Mouse (Mus musculus): ENCODE measurements around the gene Myo1d. TPM values are rescaled to one million over a fixed set of nuclear protein-coding genes. Genes with fewer than 3 reads are reported as not detected.

The Myo1d gene
- 10 to 100 TPM; 74.0 to 87.7 TPM for total RNA-seq (2021)
- long read RNA-seq, experiment 1, partial matches to known transcripts, result 6 of 32 reads
- long read RNA-seq, experiment 1, other reads (novel, unspliced or antisense), result 25 of 32 reads
- long read RNA-seq, experiment 2, full-length matches to known transcripts, result 1 of 5 reads
- long read RNA-seq, experiment 2, partial matches to known transcripts, result 0 of 5 reads
- long read RNA-seq, experiment 2, other reads (novel, unspliced or antisense), result 4 of 5 reads

DNA sequence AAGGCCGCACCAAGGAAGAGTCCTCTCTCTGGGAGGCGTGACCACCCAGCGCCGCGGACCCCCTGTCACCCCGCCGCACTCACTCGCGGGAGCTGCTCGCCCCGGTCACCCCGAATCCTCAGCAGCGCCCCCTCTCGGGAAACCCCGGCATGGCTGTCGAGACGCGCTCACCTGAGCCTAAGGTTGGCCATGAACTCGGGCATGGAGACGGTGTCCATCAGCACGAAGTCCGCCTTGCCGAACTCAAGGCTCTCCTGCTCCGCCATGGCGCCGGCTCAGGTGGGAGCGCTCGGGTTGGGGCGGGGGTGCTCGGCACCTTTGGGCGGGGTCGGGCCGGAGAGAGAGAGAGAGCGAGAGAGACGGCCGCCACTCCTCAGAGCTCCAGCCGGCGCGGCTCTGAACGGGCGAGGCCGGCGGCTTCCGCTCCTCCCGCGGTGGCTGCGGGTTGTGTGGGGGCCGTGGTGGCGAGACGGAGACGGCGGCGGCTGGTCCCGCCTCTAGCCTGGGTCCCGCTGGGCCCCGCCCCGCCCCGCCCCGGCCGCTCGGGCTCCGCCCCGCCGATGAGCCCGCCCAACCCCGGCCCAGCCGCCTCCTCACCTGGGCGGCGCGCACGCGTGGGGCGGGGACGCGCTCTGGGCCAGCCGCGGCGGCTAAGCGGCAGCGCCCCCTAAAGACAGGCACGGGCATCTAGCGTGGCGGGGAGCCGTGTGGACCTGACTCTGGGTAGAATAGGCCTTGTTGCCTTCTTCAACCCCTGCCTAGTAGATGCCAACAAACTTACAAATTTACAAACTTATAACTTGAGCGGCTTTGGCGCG lies at the start of gene Myo1d:
TSS of gene Myo1d (minus strand) at position 499 of the 818 bp plus-strand sequence.
- peak; percentile 95 to 97 for DNase-seq

DNA sequence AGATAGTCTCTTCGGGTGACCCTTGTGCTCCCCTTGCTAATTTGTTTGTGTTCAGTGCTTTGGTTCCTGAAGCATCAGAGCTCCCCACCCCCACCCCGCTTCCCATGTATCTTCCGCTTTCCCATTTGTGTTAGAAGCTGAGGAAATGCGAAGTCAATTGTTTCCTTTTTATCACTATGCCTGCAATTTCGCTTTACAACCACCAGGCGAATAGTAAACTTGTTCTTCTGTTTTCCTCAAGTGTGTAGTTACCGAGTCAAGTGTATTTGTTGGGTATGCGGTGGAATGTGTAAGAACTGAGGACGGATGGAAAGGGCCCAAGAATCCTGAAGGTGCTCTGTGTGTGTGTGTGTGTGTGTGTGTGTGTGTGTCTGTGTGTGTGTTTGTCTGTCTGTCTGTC lies 42.0 kb upstream of the Myo1d start:
- no peak for DNase-seq

DNA sequence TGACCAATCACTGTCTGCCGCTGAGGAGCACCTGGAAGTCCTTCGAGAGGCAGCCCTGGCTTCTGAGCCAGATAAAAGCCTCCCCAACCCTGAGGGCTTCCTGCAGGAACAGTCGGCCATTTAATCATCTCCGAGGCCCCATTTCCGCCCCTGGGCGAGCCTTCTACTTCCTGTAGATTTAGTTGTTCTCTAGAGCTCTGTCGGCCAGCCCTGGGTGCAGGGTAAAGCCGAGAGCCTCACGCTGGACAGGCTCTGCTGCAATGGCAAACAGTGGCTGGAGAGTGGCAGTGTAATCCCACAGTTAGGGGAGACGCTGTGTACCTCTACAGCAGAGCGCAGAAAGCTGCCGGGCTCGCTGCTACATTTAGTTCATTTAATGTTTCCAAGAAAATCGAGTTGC lies 41.5 kb upstream of the Myo1d start:
- DNase-seq, result peak; percentile 21 to 45

DNA sequence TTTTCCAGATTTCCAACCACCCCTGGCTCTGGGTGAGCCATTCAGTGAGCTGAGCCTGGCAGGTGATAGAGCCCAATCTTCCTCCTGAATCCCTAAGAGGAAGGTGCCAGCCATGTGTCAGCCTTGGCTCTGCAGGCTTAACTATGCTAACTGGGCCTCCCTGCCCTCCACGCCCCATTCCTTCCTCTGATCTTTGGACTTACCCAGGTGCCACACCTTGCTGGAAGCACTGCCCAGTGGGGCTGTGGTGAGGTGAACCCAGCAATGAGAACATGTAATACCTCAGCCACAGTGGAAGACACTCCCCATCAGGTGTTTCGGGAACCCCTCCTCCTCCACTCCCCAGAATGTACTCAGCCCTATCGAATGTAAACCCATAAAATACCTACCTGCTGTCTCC lies 40.3 kb upstream of the Myo1d start:
- no peak for DNase-seq

DNA sequence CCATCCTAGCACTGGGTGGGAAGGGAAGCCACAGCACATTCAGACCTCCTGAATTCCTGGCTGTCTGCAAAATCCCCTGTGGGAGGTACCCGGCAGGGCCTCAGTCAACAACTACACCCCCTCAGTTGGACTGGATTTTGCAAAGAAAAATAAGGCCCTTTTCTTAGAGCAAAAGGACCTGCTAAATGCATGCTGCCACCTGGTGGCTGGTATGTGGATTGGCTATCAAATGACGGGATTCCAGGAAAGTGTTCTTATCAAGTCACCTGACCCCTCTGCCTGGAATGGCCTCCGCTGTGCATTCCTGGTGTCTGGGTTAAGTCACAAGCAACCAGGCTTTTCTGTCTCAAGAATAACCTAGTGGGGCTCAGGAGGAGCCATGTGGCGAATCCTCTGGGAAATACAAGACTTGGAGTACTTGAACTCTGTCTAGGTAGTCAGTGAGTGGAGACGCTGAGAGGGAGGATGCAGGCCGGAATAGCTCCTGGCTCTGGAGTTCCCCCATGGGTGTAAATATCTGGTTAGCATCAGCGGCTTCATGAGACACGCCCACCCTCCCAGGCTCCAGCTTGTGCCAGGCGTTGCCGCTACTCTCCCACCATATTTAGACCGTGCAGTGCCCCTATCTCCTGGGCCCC lies 38.4 kb upstream of the Myo1d start:
- peak; percentile 71 to 83 for DNase-seq

DNA sequence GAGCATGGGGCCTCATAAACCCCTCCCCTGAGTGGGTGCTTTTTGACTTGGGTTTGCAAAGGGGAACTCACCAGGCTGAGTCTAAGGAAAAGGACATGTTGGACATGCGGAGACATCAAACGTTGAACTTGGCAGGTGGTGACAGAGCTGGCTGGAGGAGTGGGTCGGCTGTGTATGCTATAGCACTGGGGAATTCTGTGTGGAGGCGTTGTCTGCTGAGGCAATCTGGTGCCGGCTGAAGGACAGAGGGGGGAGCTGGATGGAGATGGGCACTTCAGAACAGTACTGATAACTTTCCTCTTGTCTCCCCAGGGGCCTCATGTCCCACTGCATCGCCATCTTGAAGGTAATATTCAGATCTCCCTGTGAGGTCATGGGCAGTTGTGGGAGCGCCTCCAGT lies 35.5 kb upstream of the Myo1d start:
- no peak for DNase-seq

DNA sequence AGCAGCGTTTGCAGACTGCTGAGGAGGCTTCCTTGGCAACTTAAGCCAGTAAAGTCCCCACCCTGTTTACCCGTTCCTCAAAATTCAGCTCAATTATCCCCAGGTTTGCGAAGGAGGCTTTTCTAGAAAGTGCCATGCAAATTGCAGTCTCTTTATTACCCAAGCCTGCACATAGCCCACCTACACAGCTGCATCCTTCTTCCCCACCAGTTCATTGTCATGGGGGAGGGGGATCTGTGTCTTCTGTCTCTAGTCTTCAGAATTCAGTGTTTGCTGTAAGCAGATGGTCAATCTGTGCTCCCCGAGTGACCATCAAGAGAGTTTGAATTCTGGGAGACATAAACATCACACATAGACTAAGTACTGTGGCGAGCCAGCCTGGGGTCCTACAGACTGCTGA lies 31.3 kb upstream of the Myo1d start:
- DNase-seq, result no peak

DNA sequence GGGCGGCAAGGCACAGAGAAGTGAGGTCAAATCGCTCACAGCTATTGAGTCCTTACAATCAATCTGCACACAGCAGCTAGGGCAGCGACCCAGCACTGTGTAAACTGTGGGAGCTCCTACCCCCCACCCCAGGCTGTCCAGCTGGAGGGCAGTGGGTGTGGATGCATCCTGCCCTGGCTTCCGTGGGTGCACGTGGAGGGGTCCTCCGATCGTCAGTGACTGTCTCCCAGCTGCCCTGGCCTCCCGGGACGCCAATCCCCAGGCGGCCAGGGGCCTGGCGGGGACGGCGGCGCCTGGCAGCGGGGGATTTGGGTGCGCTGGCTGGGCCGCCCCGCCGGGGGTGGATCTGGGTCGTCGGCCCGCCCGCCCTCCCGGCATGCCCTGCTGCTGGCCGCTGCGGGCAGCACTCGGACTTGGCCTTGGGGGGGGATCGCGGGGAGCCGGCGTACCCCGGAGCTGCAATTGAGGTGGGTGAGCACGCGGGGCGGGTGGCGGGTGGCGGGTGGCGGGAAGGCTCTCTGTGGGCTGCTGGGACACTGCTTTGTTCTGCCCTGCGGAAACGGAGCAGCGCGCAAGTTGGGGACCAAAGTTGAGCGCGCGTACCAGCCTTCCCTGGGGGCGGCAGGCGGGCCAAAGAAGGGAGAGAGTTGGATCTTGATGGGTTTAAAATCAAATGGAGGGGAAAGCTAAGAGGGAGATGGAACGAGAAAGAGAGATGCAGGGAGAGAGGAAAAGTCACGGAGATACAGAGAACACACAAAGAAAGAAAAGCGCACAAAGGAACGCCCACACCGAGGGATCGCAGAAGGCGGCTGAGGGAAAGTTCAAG lies 30.4 kb upstream of the Myo1d start, which contains the start of gene Tmem98:
TSS of gene Tmem98 (plus strand) at position 183 of the 829 bp plus-strand sequence.
- DNase-seq, result peak; percentile 73 to 85

DNA sequence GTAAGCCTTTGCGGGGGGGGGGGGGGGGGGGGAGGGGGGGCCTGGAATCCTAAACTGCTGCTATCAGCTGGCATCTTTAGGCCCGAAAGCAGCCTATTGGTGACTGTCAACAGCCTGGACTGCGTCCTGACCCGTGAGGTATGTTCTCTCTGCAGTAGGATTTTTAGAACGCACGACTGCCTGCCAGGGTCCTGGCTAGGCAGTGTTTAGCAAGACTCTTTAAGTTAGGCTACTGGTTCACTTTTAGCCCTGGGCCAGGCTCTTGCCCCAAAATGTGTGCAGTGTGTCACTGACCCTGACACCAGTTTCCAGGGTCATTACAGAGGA lies 29.8 kb upstream of the Myo1d start:
- DNase-seq, result peak in 1 of 2 experiments; percentile 68

DNA sequence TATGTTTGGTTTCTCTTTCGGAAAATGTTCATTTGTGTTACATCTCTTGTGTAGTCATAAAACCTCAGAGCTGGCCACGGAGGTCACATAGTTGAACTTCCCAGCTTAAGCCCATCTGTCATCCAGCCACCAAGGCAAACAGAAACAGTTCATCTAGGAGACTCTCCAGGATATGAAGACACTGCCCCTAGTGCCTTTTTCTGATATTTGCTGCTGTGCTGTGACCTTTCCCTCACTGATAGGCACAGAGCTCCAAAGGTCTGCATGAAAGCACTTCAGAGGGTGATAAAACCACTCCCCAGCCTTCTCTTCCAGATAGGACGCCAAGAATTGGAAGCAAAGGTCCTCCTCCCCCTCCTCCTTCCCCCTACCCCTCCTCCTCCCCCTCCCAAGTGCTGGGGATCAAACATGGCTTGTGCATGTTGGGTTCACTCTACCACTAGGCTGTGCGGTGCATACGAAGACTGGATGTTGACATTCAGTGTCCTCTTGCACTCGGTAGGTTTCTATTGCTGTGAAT lies 28.8 kb upstream of the Myo1d start:
- DNase-seq, result peak; percentile 55 to 57

DNA sequence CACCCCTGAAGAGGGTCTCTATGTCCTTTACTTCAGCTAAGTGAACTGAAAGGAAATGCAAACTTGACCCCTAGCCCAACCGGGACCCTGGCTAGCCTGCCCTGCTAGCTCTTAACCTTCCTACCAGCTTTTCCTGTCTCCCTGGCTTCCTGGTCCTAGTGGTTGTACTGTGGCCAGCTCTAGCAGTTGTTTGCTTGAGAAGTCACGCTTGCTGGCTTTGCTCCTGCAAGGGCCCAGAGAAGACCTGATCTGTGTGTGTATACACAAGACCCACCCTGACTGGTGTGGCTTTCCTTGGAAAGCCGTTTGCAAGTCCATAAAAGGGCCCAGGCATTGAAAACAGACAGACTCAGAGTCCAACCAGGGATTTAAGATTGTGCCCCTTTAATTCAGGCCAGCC lies 22.9 kb upstream of the Myo1d start:
- no peak for DNase-seq

DNA sequence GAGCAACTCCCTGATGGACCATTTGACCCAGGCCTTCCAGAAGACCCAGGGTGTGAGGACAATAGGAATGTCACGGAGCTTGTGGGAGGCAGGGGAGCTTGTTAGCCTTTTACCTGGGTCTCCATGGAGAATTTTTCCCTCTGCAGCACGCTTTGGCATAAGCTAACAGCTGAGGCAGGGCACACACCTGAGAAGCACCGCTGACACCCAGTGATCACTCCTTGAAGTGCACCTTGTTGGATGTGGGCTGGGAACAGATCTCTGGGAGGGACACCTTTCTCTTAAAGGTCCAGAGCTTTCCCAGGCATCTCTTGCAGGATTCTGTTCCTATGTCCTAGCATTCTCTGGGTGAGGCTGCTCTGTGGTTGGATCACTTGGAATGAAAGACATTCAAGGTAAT lies 20.2 kb upstream of the Myo1d start:
- peak in 1 of 2 experiments; percentile 37 for DNase-seq

DNA sequence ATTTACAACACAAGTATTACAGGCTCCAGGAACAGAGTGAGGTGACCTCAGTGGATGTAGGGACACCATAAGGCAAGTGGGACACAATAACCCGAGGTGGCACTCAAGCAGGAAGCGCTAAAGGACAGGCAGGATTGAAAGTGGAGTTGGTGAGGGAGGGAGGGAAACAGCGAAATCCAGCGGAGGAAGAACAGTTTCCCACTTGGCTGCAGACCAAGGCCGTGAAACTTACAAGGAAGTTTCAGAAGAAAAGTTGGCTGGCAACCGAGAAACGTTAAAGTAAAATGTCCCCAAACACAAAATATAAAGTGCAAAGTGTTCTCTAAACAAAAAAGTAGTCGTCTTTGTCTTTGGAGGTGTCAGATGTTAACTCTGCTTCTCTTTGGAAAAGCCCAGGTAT lies 15.6 kb upstream of the Myo1d start:
- peak; percentile 50 to 58 for DNase-seq

DNA sequence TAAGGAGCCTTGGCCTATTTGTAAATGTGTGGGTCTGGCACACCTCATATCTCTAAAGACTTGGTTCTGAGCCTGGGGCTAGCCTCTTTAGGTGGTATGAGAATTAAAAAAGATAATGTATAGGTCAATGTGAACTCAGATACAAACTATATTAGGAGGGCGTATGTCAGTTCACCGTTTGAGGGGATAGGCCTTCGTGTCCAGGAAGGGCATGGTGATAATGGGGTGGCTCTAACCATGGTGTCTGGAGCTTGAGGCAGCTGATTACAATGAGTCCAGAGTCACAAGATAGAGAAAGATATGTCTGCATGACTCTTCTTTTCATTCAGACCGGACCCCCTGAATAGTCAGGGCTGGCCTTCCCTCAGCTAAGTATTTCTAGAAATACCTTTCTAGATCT lies 14.5 kb upstream of the Myo1d start:
- no peak for DNase-seq

DNA sequence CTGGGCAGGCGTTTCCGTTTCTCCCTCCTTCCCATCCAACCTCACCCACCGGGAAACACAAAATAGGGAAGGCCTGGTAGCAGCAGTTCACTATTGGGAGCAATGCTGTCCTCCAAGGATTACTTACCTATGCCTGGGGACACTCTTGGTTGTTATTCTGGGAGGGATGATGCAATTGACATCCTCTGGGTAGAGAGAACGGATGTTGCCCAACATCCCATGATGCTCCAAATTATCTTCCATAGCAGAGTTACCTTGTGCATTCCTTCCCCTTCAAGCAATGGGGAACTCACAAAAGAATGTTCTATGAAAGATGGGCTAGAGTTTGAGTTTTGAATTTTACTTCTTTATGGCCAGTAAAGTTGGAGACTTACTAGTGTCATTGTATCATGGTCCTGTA lies 13.6 kb upstream of the Myo1d start:
- no peak for DNase-seq

DNA sequence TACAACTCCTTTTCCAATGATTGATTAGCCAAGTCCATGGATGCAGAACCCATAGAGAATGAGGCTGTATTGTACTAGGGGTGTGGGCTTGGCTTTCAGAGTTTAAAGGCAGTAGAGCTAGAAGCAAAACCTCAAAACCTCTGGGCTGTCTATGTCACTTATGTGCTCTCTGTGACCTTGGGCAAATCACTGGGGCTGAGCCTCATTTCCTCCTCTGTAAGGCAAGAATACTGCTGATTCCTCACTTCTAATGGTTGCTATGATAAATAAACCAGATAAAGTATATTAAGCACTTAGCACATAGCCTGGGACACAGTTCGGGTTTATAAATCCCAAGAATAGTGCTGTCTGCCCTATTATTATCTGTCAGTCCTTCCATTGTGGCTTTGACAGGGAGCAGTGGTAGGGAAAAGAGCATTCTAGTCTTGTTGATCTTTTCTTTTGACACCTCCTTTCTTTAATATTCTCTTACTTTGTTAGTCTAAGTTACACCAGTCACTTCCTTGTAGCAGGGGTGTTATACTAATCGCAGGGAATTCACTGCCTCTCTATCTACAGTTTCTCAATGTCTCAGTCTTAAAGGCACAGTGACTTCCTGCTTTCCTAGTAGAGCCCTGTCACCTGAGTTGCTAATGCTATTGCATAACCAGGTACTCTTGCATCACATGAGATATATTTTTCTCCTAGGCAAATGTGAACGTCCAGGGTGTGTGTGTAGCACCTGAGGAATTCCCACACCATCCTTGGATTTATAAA lies 12.0 kb upstream of the Myo1d start:
- DNase-seq, result no peak

DNA sequence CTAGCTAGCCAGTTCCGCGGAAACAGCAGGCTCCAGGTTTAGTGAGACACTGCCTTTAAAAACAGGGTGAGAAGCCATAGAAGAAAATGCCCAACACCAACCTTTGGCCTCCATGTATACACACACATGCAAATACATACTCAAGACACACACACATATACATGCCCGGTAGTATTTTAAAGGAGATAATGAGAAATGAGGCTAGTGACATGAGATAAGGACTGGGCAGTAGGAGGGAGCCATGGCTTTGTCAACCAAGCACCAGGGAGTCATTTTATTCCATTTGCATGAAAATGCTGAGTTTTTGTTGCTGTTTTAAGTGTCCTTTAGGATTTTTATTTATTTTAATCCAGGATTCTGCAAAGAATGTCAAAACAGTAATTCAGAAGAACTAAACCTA lies 10.6 kb upstream of the Myo1d start:
- no peak for DNase-seq

DNA sequence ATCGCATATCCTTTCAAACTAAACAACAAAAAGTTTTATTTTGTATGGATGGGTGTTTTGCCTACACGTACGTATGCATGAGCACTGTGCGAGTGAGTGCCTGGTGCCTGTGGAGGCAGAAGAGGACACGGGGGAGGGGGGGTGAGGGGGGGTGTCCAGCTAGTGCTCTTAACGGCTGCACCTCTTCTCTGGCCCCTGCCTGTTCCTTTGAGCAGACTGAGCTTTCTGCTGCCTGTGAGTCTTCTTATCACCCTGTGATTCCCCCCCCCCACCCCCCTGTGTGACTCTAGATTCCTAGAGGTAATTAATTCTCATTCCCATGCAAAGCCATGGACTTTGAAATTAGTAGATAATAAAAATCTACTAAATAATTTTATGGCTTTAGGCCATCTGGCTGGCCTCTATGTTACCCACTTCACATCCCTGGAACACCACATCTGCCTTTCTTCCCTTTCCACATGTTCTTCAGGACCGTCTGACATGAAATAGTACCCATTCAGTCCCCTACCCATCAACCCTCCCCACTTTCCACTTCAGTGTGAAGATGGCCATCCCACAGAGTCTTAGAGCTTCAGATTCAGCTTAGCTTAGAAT lies 9.9 kb upstream of the Myo1d start:
- DNase-seq, result no peak

DNA sequence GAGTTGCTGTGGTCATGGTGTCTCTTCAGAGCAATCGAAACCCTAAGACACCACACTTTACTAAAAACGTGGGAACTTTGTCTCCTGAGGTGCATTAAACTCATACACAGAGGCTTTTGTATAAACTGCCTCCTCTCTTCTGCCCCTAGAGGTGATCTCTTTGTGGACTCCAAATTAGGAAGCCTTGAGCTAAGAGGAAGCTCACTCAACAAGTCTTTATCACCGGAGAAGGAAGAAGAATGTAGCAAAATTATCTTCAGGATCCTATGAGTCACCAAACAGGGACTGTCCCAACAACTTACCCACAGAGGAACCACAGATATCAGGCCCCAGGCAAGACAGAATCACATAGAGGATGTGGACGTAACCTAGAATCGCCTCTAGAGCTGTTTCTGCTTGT lies 5.8 kb upstream of the Myo1d start:
- no peak for DNase-seq

DNA sequence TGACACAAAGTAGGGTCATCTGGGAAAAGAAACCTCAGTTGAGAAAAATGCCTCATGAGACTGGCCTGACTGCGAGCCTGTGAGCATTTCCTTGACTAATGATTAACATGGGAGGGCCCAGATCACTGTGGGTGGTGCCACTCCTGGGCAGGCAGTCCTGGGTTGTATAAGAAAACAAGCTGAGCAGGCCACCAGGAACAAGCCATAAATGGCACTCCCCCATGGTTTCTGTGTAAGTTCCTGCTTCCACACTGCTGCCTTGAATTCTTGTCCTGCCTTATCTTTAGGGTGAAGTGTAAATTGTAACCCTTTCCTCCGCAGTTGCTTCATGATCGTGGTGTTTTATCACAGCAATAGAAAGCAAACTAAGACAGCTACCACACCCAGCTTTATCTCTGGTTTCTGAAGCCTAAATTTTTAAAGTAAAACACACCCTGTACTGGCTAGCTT lies 4.5 kb upstream of the Myo1d start:
- DNase-seq, result peak in 1 of 2 experiments; percentile 28

DNA sequence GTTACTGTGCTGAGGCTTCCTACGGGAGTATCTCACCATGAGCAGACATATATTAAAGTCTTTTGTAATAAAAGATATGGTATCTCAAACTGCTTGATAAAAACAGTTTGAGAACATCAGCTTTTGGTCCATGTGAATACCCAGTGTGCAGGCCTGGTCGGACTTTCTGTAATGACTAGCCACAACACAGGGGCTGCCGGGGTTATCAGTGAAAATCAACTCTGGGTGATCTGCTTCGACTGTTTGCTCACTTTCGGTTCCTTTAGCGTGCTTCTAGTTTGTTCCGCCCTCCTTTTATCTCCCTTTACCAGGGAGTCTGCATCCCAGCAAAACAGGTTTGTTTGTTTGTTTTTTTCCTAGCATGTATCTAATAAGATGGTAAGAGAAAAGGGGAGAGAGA lies 3.6 kb upstream of the Myo1d start:
- no peak for DNase-seq

Measured in adrenal gland, postnatal 36 days (tissue).